Mouse (Mus musculus): ENCODE measurements around the gene Bcl9l. TPM values are rescaled to one million over a fixed set of nuclear protein-coding genes. Genes with fewer than 3 reads are reported as not detected.
A peak's percentile ranks its signal among the peaks of the same experiment; 100 is the strongest.

Bcl9l gene
- polyA plus RNA-seq, 1 experiment from 2014 or later, result 6.4 TPM

DNA sequence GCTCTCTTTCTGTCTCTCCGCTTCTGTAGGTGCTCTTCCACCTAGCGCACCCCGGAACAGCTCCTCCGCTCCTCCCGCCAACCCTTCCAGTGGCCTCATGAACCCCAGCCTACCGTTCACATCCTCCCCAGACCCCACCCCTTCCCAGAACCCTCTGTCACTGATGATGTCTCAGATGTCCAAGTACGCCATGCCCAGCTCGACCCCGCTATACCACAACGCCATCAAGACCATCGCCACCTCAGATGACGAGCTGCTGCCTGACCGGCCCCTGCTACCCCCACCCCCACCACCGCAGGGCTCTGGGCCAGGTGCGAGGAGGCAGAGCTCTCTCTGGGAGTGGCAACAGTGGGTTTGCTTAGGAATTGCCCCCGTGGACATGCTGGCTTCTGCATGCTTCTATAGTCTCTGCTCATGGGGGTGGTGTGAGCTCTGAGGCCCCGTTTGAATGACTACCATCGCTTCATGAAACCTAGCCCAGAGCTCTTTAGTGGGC lies 25.5 kb downstream of the Bcl9l start:
- peaks cover 6% of the 10 kb centered on the region for H3K4me1 ChIP-seq (ENCODE audit: control insufficient read depth, insufficient read depth, low read length)
- H3K9ac ChIP-seq (ENCODE audit: low read length), result no peak overlapping the region
- H3K27me3 ChIP-seq (ENCODE audit: control insufficient read depth, insufficient read depth, low read length), result no peaks in the 10 kb centered on the region; the same call in 1 of the 2 replicates
- H3K4me3 ChIP-seq (ENCODE audit: low read depth, low read length), result no peak overlapping the region
- no peak overlapping the region for H3K4me2 ChIP-seq
- ATAC-seq (ENCODE audit: low FRiP score) (no peak), DNase-seq (ENCODE audit: low spot score, missing footprints) (no peak)
- no peak overlapping the region for H3K27ac ChIP-seq (ENCODE audit: low read depth, low read length)
- WGBS, result 90% methylated on average over 18 of the region's 18 CpGs
- H3K36me3 ChIP-seq (ENCODE audit: control insufficient read depth, insufficient read depth, low read length), result peaks cover 18% of the 10 kb centered on the region
- no peaks in the 10 kb centered on the region for H3K9me3 ChIP-seq (ENCODE audit: control insufficient read depth, low read length)

DNA sequence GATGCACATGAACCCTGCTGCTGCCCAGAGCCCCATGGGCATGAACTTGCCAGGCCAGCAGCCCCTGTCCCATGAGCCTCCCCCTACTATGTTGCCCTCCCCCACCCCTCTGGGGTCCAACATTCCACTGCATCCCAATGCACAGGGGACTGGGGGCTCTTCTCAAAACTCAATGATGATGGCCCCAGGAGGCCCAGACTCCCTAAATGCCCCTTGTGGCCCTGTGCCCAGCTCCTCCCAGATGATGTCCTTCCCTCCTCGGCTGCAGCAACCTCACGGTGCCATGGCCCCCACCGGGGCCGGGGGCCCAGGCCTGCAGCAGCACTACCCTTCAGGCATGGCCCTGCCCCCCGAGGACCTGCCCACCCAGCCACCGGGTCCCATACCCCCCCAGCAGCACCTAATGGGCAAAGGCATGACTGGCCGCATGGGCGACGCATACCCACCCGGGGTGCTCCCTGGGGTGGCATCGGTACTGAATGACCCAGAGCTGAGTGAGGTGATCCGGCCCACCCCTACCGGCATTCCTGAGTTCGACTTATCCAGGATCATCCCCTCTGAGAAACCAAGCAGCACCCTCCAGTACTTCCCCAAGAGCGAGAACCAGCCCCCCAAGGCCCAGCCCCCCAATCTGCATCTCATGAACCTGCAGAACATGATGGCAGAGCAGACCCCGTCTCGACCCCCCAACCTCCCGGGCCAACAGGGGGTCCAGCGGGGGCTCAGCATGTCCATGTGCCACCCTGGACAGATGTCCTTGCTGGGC lies 26.3 kb downstream of the Bcl9l start:
- peak overlapping the region; percentile 36; the same call in 1 of the 2 replicates for H3K9ac ChIP-seq (ENCODE audit: low read length)

DNA sequence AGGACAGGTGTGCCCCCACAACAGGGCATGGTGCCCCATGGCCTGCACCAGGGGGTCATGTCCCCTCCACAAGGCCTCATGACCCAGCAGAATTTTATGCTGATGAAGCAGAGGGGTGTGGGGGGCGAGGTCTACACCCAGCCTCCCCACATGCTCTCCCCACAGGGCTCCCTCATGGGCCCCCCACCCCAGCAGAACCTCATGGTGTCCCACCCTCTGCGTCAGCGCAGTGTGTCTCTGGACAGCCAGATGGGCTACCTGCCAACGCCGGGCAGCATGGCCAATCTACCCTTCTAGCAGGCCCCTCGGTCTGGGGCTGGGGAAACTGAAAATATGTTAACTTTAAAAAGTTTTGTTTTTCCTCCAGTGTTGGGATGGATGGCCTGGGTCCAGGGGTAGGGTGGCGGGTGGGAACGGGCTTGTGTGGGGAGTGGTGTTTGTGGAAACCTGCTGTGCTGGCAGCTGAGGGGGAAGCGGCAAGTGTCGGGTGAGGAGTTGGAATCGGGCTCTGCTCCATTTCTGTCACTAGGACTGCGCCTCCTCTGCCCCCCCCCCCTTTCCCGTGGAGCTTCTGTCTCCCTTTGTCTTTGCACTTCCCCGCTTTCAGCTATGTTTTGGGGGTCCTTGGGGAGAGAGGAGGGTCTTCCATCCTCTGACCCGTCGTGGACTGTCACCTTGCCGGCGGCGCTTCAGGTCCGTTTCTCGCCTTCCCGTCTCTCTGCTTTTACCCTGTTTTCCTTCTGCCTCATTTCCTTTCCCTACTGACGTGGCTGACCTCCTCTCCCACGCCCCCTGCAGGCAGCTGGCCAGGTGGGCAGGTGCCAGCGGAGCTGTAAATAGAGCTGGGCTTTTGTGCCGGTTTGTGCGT lies 27.1 kb downstream of the Bcl9l start:
- DNase-seq (ENCODE audit: low spot score, missing footprints), result peak; percentile 96
- Histone ChIP-seq H3K4me3 (ENCODE audit: low read depth, low read length) (peak overlapping the region; percentile 27), H3K4me2 (peak overlapping the region; percentile 47), H3K27ac (ENCODE audit: low read depth, low read length) (no peak overlapping the region), H3K4me1 (ENCODE audit: control insufficient read depth, insufficient read depth, low read length) (peaks cover 6% of the 10 kb centered on the region), H3K9me3 (ENCODE audit: control insufficient read depth, low read length) (no peaks in the 10 kb centered on the region), H3K9ac (ENCODE audit: low read length) (peak overlapping the region; percentile 36), H3K36me3 (ENCODE audit: control insufficient read depth, insufficient read depth, low read length) (peaks cover 18% of the 10 kb centered on the region), H3K27me3 (ENCODE audit: control insufficient read depth, insufficient read depth, low read length) (no peaks in the 10 kb centered on the region; the same call in 1 of the 2 replicates)
- ATAC-seq (ENCODE audit: low FRiP score), result peak; percentile 57
- WGBS, result 13% methylated on average over 27 of the region's 27 CpGs

More for the DNA sequence above, 26.3 kb downstream of the Bcl9l start:
- WGBS, result 83% methylated on average over 19 of the region's 19 CpGs
- ATAC-seq (ENCODE audit: low FRiP score), result no peak
- Histone ChIP-seq H3K4me2 (no peak overlapping the region), H3K4me3 (ENCODE audit: low read depth, low read length) (no peak overlapping the region), H3K36me3 (ENCODE audit: control insufficient read depth, insufficient read depth, low read length) (peaks cover 18% of the 10 kb centered on the region), H3K9me3 (ENCODE audit: control insufficient read depth, low read length) (no peaks in the 10 kb centered on the region), H3K4me1 (ENCODE audit: control insufficient read depth, insufficient read depth, low read length) (peaks cover 6% of the 10 kb centered on the region), H3K27me3 (ENCODE audit: control insufficient read depth, insufficient read depth, low read length) (no peaks in the 10 kb centered on the region; the same call in 1 of the 2 replicates), H3K27ac (ENCODE audit: low read depth, low read length) (no peak overlapping the region)
- no peak for DNase-seq (ENCODE audit: low spot score, missing footprints)

DNA sequence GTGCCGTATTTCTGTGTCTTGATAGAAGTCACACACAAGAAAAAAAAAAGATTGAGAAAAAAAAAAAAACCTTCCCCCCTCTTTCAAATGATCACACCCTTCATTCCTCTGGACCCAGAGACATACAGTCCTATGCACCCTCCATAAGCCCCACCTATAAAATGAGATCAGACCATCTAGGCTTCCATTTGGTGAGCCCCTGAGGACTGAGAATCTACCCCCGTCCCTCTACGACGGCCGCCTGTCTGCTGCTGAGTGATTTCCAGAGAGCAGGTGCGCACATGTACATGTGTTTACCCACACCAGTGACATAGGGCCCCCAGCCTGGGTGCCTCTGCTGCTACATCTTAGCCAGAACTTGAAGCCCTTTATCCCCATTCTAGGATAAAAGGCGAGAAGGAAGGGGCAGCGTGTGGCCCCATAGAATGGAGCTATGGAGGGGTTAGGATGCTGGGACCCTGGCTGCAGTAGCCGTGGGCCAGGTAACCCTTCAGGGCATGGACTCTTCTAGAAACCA lies 27.8 kb downstream of the Bcl9l start:
- Histone ChIP-seq H3K4me1 (ENCODE audit: control insufficient read depth, insufficient read depth, low read length) (peaks cover 6% of the 10 kb centered on the region), H3K27ac (ENCODE audit: low read depth, low read length) (no peak overlapping the region), H3K9me3 (ENCODE audit: control insufficient read depth, low read length) (no peaks in the 10 kb centered on the region), H3K36me3 (ENCODE audit: control insufficient read depth, insufficient read depth, low read length) (peaks cover 18% of the 10 kb centered on the region), H3K9ac (ENCODE audit: low read length) (no peak overlapping the region), H3K27me3 (ENCODE audit: control insufficient read depth, insufficient read depth, low read length) (no peaks in the 10 kb centered on the region; the same call in 1 of the 2 replicates), H3K4me3 (ENCODE audit: low read depth, low read length) (no peak overlapping the region), H3K4me2 (peak overlapping the region; percentile 47)
- peak; percentile 25; the same call in 1 of the 2 replicates for ATAC-seq (ENCODE audit: low FRiP score)
- no peak for DNase-seq (ENCODE audit: low spot score, missing footprints)
- WGBS, result 35% methylated on average over 9 of the region's 9 CpGs

- Histone ChIP-seq H3K27me3 (ENCODE audit: control insufficient read depth, insufficient read depth, low read length) (no peaks in the 10 kb centered on the region; the same call in 1 of the 2 replicates), H3K4me2 (no peak overlapping the region), H3K36me3 (ENCODE audit: control insufficient read depth, insufficient read depth, low read length) (peaks cover 12% of the 10 kb centered on the region), H3K9ac (ENCODE audit: low read length) (no peak overlapping the region), H3K4me1 (ENCODE audit: control insufficient read depth, insufficient read depth, low read length) (peaks cover 6% of the 10 kb centered on the region), H3K9me3 (ENCODE audit: control insufficient read depth, low read length) (no peaks in the 10 kb centered on the region), H3K4me3 (ENCODE audit: low read depth, low read length) (no peak overlapping the region), H3K27ac (ENCODE audit: low read depth, low read length) (no peak overlapping the region)
- ATAC-seq (ENCODE audit: low FRiP score), result no peak
- 72% methylated on average over 5 of the region's 5 CpGs for WGBS
- DNase-seq (ENCODE audit: low spot score, missing footprints), result no peak
Measured at GRCm38 (mm10) chr9:44510872-44511601, 28.4 kb downstream of the Bcl9l start.

DNA sequence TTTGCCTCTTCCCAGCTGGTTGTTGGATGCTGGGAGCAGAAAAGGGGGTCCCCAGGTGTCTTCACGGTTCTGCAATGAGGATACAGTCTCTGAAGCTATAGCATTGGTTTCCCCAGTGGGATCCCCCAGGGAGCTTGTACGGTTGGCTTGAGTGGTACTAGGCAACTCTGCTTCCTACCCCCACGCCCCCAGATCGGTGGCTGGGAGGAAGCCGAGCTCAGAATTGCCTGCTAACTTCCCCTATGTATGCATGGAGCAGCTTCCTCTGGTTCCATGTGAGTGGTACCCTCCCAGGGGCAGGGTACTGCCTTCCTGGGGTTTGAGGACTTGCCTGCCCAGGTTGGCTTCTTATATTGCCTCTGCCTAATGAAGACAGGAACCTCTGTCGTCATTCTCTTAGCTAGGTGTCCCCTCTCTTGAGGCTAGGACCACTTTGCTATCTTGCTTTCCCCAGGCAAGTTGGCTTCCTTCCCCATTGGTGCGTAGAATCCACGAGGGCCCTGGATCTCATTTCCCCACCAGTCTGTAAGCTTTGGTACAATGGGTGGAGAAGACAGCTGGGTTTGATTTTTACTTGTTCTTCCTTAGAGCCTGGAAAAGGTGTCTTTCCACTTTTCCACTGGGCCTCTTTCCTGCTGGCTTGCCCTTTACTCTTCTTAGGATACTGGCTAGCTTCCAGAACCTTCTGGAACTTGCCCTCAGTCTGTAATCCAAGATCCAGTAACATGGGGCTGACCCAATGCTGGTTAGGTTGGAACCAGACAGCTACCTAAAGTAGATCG lies 29.5 kb downstream of the Bcl9l start:
- Histone ChIP-seq H3K4me1 (ENCODE audit: control insufficient read depth, insufficient read depth, low read length) (peaks cover 6% of the 10 kb centered on the region), H3K27me3 (ENCODE audit: control insufficient read depth, insufficient read depth, low read length) (no peaks in the 10 kb centered on the region; the same call in 1 of the 2 replicates), H3K9ac (ENCODE audit: low read length) (no peak overlapping the region), H3K9me3 (ENCODE audit: control insufficient read depth, low read length) (no peaks in the 10 kb centered on the region), H3K36me3 (ENCODE audit: control insufficient read depth, insufficient read depth, low read length) (peaks cover 4% of the 10 kb centered on the region), H3K4me2 (no peak overlapping the region), H3K27ac (ENCODE audit: low read depth, low read length) (no peak overlapping the region), H3K4me3 (ENCODE audit: low read depth, low read length) (no peak overlapping the region)
- DNase-seq (ENCODE audit: low spot score, missing footprints), result no peak
- no peak for ATAC-seq (ENCODE audit: low FRiP score)
- 89% methylated on average over 9 of the region's 9 CpGs for WGBS

- 93% methylated on average over 3 of the region's 3 CpGs for WGBS
- Histone ChIP-seq H3K36me3 (ENCODE audit: control insufficient read depth, insufficient read depth, low read length) (no peaks in the 10 kb centered on the region; the same call in 1 of the 2 replicates), H3K9me3 (ENCODE audit: control insufficient read depth, low read length) (no peaks in the 10 kb centered on the region), H3K9ac (ENCODE audit: low read length) (no peak overlapping the region), H3K4me3 (ENCODE audit: low read depth, low read length) (no peak overlapping the region), H3K4me1 (ENCODE audit: control insufficient read depth, insufficient read depth, low read length) (peaks cover 6% of the 10 kb centered on the region), H3K27me3 (ENCODE audit: control insufficient read depth, insufficient read depth, low read length) (no peaks in the 10 kb centered on the region; the same call in 1 of the 2 replicates), H3K4me2 (no peak overlapping the region), H3K27ac (ENCODE audit: low read depth, low read length) (no peak overlapping the region)
- no peak for ATAC-seq (ENCODE audit: low FRiP score)
- DNase-seq (ENCODE audit: low spot score, missing footprints), result no peak
Measured at GRCm38 (mm10) chr9:44512717-44513003, 30.0 kb downstream of the Bcl9l start.

GRCm38 (mm10) chr9:44513121-44513520 lies 30.5 kb downstream of the Bcl9l start:
- Histone ChIP-seq H3K4me2 (no peak overlapping the region), H3K27me3 (ENCODE audit: control insufficient read depth, insufficient read depth, low read length) (no peaks in the 10 kb centered on the region; the same call in 1 of the 2 replicates), H3K27ac (ENCODE audit: low read depth, low read length) (no peak overlapping the region), H3K4me1 (ENCODE audit: control insufficient read depth, insufficient read depth, low read length) (peaks cover 6% of the 10 kb centered on the region), H3K9ac (ENCODE audit: low read length) (no peak overlapping the region), H3K9me3 (ENCODE audit: control insufficient read depth, low read length) (no peaks in the 10 kb centered on the region), H3K4me3 (ENCODE audit: low read depth, low read length) (no peak overlapping the region), H3K36me3 (ENCODE audit: control insufficient read depth, insufficient read depth, low read length) (no peaks in the 10 kb centered on the region; the same call in 1 of the 2 replicates)
- ATAC-seq (ENCODE audit: low FRiP score), result no peak
- WGBS, result 86% methylated on average over 11 of the region's 11 CpGs
- no peak for DNase-seq (ENCODE audit: low spot score, missing footprints)
